Mouse (Mus musculus) stomach, postnatal 0 days (tissue): ENCODE measurements at regions not wholly inside any gene's neighbourhood (a gene's known extent, or its start where the extent isn't known, plus 50 kb on each side); places are given as distances from the start of the nearest gene placed in this dataset.

Experiments
- CTCF ChIP-seq: IDR thresholded peaks from 2 replicates; pipeline ENCODE4 v1.5.1; 2016; ENCODE audit warnings: antibody characterized with exemption, low read depth, mild to moderate bottlenecking, moderate library complexity
- EP300 ChIP-seq: optimal IDR thresholded peaks from 2 replicates; pipeline ENCODE3; 2016; ENCODE audit warnings: antibody characterized with exemption

- TF ChIP-seq CTCF (no peak), EP300 (no peak)
These were observed 130.5 kb upstream of the Cdh5 start for GRCm38 (mm10) chr8:103970966-103971365.
